Mouse (Mus musculus): ENCODE measurements around the gene Irgm1.
"Not testable (repeated sequence)": the region's sequence is repeated elsewhere in the genome, so short reads cannot be mapped to it uniquely, and the experiment has no call there.

Irgm1 gene

DNA sequence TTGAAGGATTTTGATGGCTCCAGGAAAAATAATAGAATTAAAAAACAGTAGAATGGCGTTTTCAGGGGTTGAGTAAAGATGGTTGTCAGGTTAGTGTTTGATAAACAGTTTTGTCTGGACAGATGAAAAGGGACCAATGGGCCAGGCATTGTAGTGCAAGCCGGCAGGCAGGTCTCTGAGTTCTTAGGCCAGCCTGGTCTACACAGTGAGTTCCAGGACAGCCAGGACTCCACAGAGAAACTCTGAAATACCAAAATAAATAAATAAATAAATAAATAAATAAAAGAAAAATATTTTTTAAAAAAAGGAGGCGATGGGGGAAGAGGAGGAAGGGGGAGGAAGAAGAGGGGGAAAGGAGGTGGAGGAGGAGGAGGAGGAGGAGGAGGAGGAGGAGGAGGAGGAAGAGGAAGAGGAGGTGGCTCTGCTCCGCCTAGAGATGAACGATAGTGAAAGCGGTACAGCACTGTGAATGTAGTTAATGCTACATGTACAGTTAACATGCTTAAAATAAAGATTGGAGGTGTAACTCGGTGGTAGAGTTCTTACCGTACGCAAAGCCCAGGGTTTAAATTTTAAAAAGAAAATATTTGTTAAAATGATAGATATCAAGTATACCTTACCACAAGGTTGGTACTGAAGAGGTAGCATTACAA is 38.3 kb downstream of the Irgm1 start:
- DNase-seq (ENCODE audit: low spot score in 2 of 2), result no peak

DNA sequence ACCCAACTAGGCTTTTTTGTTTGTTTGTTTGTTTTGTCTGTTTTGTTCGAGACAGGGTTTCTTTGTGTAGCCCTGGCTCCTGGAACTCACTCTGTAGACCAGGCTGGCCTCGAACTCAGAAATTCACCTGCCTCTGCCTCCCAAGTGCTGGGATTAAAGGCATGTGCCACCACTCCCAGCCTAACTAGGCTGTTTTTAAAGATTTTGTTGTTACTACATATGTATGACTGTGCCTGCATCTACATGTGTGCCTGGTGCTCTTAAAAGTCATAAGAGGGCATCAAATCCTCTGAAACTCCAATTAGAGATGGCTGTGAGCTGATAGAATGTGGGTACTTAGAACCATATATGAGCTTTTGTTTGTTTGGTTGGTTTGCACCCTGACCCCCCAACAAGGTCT is 40.2 kb downstream of the Irgm1 start:
- DNase-seq (ENCODE audit: low spot score in 2 of 2), result no peak

DNA sequence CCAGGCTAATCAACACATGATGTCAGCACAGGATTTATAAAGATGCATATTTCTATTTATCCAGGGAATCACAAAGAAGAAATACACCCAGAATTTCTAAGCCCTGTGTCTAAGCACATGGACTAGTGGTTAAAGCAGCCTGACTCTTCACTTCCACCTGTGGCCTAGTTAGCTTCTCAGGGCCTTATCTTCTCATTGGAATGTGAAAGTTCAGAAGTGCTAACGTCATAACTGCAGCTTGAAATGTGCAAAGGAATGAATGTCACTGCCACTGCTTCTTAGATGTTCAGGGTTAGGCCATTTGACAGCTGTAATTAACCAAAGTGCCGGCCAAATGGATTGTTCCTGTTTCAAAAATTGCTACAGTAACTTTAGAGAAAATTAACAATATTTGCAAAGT is 41.2 kb downstream of the Irgm1 start:
- no peak for DNase-seq (ENCODE audit: low spot score in 2 of 2)

DNA sequence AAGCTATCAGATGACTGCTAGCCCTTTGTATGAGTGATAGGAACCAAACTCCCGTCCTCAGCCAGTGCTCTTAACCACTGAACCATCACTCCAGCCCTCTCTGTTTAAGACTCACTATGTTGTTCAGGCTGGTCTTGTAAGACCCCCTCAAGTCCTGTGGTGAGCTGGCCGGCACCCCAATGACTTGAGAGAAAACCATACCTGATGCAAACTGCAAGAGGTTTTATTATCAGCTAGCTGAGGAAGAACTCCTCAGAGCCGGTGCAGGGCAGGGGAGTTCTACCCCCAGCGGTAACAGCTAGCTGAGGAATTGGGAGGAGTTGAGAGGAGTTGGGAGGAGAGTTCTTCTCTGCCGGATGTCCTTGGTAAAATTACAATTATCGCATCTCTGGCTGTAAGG is 43.6 kb downstream of the Irgm1 start:
- no peak for DNase-seq (ENCODE audit: low spot score in 2 of 2)

DNA sequence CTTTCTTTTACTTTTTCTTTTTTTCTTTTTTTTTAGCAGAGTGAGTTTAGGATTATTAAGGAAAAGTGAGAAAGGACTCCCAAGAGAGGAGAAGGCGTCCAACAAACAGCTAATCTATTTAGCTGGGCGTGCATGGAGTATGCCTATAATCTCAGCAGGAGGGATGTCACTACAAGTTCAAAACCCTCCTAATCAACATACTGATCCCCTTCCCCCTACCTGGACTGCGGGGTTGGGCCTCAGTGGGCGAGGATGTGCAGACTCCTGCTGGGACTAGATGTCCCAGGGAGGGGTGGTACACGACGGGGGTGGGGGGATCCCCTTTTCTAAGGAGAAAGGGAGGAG is 44.8 kb downstream of the Irgm1 start:
- no peak for DNase-seq (ENCODE audit: low spot score in 2 of 2)

DNA sequence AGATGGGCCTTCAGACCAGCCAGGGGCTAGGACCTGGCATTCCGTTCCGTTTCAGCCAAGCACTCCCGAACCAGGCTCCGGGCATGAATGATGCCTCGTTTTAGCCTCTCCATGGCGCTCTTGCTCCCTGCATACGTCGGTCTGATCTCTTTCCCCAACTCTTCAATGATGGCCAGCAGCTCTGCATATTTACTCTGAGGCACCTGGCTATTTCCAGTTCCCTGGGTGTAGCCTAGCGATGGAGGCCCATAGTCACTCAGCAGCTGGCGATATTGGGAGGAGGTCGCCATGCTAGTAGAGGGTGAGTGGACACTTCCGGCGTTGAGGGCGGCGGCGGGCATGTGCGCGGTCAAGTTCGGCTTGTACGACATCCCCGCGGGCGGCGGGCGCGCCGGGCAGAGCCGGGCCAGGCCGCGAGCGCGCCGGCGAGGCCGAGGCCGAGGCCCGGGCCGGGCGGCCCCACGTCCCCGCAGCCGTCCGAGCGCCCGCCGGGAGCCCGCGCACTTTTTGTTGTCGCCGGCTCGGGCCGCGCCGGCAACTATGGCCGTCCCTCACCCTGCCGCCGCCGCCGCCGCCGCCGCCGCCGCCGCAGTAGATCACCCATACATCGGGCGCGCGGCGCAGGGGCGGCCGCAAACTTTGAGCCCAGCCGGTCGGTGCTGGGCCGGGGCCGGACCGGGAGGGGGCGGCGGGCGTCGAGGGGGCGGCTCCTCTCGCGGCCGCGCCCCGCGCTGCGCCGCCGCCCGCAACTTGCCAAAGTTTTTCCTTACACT is 45.3 kb downstream of the Irgm1 start, which contains the start of the genes Trim7 and Gm12184:
Gene Trim7, plus strand, starts transcription at position 162 of the 773 bp plus-strand sequence.
Gene Gm12184, minus strand, starts transcription at position 677 of the 773 bp plus-strand sequence.
- DNase-seq (ENCODE audit: low spot score in 2 of 2), result not testable (repeated sequence)

DNA sequence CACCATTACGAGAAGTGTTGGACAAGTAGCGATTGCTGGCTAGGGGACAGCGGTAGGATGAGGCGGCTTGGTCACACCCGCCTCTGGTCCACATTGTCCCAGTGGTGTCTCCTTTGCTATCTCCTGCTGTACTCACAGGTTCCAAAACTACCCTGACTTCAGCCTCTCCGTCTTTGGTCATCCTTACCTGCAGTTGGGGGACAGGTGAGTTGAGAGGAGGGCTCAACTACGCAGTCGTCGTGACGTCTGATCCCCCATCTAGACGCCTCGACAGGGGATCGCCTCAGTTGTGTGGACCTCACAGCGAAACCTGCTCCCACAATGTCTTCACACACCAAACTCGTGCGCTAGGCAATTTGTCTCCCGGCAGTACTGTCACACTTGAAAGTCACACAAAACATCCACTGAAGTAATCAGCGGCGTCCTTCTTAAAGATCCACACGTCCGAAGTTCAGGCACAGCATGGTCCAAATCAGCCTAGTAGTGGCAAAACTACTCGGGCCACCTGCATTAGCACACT is 47.1 kb downstream of the Irgm1 start:
- DNase-seq (ENCODE audit: low spot score in 2 of 2), result no peak

DNA sequence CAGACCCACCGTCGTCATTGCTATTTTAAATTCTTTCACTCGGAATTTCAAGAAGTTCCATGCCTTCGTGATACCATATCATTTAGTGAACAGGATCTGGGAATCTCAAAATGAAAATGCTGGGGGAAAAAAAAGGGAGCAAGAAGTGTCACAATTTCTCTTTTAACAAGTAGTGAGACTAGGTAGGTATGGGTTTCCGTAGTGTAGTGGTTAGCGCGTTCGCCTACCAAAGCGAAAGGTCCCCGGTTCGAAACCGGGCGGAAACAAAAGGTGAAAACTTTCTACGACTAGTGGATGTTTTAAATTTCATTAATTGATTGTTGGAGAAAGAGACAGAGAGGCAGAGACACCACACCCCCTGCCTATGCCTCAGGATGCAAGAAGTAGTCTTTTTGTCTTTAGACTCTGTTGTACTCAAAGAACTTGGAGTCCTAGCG is 47.9 kb downstream of the Irgm1 start:
- DNase-seq (ENCODE audit: low spot score in 2 of 2), result peak; percentile 53 to 59

DNA sequence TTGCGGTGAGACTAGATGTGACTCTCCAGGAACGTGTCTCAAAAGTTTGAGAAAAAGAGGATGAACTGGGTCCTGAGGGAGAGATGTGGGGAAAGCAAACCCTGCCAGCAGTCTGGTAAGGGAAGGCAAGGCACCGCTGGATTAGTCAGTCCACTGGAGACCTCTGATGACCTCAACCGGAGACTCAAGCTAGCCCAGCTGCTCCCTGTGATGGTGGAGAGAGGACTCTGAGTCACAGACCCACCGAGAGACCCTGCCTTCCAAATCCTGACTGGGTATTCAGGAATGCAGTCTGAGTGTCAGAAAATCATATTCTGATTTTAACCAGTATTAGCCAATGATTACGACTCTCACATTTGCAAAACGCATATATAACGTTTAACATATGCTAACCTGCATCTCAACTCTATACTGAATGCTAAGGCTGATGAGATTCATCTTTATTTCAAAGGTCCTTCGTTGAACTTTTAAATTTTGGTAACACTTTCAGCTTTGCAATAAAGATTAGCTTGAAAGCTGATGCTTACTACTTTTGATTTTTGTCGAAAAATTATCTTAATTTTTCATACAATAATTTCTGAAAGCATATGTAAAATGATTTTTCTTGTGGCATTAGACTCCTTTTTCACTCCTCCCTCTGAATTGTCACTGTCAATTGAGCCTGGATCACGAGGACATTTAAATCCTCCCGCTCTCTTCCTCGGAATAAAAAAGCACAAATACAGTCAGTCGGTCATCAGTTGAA is 48.5 kb downstream of the Irgm1 start:
- no peak for DNase-seq (ENCODE audit: low spot score in 2 of 2)

DNA sequence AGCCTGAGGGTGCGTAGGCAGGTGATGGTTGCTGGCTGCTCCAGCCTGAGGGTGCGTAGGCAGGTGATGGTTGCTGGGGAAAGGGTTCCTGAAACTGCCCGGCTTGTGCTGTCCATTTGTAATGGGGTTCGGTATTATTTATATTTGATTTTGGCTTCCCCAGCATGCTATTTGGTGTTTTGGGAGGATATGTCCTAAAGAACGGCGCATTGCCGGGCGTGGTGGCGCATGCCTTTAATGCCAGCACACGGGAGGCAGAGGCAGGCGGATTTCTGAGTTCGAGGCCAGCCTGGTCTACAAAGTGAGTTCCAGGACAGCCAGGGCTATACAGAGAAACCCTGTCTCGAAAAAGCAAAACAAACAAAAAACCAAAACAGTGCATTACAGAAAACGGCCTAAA is 50.2 kb downstream of the Irgm1 start:
- not testable (repeated sequence) for DNase-seq (ENCODE audit: low spot score in 2 of 2)

DNA sequence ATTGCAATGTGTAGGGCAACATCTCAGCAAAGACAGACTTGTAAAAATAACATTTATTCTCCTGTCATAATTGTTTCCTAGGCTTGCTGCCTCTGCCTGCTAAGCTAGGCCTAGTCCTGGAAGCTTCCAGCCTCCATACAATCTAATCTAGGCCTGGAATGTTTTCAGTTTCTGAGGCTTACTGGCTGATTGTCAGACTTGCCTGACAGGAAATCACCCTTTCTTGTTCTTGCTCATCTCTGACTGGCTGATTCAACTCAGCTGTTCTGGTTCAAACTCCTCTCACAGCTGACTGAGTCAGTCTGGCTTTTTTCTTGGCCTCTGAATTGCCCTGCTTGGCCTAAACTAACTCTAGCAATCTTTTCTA is 51.2 kb downstream of the Irgm1 start:
- no peak for DNase-seq (ENCODE audit: low spot score in 2 of 2)

DNA sequence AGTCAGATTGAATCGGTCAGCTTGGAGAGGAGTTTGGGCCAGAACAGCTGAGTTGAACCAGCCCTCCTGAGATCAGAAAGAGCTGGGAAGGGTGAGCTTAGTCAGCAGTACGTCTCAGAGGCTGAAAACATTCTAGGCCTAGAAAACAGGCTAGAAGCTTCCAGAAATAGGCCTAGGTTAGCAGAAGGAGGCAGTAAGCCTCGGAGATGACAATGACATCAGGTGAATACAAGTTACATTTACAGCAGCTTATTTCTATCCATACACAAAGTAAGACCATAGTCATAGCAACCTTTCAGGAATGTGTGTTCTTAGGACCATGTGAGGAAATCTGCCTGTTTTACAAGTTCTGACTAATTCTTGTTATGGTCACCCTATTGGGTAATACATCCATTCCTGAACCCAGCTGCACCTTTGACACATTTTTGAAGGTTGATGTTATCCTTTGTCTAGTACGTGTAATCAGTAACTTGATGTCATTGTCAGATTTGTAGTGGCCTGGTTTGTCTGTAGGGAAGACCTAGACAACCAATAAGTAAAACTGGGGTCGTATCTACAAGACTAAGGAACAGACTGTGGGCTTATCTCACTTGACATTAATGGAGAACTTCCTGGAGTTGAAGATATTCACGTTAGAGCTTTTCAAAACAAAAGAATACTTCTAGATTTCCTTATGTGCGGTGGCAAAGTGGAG is 51.7 kb downstream of the Irgm1 start:
- no peak for DNase-seq (ENCODE audit: low spot score in 2 of 2)

DNA sequence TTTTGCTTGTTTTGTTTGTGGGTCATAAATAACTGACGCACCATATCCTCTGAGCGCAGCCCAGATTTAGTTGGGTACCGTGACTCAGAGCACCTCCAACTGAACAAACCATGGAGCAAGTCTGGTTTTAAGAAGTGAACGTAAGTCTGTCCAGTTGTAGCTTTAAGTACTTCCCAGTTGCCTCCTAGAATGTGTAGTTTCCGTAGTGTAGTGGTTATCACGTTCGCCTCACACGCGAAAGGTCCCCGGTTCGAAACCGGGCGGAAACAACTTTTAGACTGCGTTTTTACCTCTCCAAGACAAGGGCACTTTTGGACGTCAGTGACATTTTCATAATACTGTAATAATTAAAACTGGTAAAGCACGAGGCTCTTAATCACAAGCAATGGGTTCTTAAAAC is 53.1 kb downstream of the Irgm1 start:
- peak; percentile 62 to 80 for DNase-seq (ENCODE audit: low spot score in 2 of 2)

DNA sequence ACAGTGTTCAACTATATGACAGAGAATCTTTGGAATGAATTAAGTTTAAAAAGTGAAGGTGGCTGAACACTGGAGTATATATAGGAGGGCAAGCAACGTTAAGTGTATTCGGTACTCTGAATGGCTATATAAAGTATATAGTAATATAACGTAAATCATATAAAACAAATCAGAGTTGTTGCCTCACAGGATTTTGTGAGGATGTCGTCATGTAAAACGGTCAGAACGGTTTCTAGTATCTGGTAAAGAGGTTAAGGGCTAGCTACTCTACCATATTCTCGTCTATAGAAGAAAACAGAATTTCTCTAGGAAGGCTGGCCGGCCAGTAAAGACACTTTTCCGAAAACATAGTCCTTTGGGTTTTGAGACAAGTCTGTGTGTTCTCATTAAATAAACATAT is 53.7 kb downstream of the Irgm1 start:
- DNase-seq (ENCODE audit: low spot score in 2 of 2), result no peak

DNA sequence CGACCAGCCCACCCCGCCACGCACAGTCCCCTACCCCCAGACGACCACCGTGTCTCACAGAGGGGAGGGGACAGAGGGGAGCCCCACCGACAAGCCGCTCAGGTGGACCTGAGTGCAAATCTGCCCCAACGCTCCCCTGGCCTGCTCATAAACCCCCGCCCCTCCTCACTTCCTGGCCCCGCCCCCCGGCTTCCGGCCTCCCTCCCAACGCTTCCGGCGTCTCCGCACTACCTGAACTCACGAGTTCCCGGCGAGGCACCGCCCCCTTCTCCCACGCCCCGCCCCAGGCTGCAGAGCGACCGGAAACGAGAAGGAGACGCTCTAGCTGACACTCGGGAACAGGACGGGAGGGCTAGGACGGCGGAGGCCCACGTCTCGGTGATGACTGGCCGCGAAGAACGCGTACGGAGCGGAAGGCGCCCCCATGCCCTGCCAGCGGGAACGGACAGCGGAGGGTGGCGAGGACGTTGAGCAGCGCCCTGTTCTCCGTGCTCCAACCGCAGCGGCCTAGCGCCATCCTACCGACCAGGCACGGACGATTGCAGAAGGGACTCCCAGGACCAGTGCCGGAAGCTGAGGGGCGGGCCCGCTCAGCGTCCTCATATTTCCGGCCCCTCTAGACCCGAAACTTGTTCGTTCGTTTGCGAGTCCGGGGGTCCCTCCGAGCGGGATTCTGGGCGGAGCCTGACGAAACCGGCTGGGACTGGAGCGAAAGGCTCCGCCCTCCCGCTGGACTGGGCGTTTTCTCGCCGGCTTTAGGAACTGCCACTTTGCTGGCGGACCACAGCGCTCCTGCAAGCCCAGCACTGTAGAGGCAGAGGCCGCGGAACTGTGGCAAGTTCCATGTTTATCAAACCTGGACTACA is 54.5 kb downstream of the Irgm1 start, which contains the start of gene Trim41:
Gene Trim41, minus strand, starts transcription at position 554 of the 866 bp plus-strand sequence.
- peak; percentile 99 for DNase-seq (ENCODE audit: low spot score in 2 of 2)

DNA sequence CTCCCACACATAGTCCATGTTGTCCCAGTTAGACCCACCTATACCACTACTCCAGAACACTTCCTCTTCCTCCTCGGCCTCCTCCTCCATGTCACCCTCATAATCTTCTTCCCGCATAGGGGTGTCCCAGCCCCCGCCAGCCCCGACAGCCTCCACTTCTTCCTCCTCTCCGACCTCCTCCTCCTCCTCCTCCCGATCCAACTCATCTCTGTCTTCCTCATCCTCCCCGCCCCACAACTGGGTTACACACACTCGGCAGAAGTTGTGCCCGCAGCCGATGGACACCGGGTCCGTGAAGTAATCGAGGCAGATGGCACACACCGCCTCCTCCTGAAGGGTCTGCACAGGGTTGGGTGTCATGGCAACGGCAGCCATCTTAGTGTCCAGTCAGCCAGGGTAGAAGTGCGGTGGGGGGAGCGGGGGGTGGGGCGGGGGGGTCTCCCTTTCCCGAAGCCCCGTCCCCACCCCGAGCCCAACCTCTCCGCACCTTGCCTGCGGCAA is 55.2 kb downstream of the Irgm1 start:
- peak in 1 of 2 experiments; percentile 20 for DNase-seq (ENCODE audit: low spot score in 2 of 2)

DNA sequence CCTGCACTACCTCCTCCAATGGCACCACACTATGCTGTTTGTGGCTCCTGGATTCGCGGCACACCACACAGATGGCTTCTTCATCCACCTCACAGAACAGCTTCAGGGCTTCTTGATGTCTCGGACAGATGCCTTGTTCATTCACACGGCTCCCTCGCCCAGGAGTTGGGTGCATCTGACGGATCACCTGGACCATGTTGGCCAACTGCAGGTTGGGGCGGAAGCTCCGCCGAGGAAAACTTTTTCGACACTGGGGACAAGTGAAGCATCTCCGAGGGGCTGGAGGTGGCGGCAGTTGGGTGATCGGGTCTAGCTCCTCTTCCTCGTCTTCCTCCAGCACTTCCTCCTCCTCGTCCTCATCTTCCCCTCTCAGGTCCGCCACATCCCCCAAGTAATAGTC is 55.6 kb downstream of the Irgm1 start:
- DNase-seq (ENCODE audit: low spot score in 2 of 2), result no peak

DNA sequence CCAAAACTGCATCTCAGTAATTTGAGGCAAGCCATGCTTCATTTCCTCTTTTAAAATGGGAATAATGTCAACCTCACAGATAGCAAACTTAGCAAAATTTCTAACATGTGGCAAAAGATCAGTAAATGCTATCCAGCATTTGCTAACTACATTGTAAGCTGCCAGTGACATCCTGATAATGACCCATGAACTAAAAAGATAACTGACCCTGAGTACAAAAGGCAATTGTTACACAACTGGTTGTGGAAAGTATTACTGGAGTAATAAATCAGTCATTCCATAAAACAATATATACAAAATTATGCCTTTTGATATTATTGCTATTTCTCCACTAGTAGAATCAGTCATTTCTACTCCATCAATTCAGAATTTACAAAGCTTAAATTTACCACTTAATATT is 57.7 kb downstream of the Irgm1 start:
- DNase-seq (ENCODE audit: low spot score in 2 of 2), result no peak
